Mouse (Mus musculus): ENCODE data around the gene Aurkaip1.

Aurkaip1 gene

GRCm38 (mm10) chr4:155829866-155830265 is 1.2 kb upstream of the Aurkaip1 start:
- no peak for DNase-seq (ENCODE audit: low read depth, low spot score)

GRCm38 (mm10) chr4:155830596-155830995 is 476 bp upstream of the Aurkaip1 start:
- DNase-seq (ENCODE audit: low read depth, low spot score): no peak

- DNase-seq (ENCODE audit: low read depth, low spot score): no peak
Observed at GRCm38 (mm10) chr4:155831831-155832230, 759 bp downstream of the Aurkaip1 start.

- no peak for DNase-seq (ENCODE audit: low read depth, low spot score)
Observed at GRCm38 (mm10) chr4:155832321-155832720, 1.2 kb downstream of the Aurkaip1 start.

- DNase-seq (ENCODE audit: low read depth, low spot score): no peak
Observed at GRCm38 (mm10) chr4:155833234-155833633, 2.2 kb downstream of the Aurkaip1 start.

GRCm38 (mm10) chr4:155833836-155834235 is 2.8 kb downstream of the Aurkaip1 start:
- peak; percentile 85 for DNase-seq (ENCODE audit: low read depth, low spot score)

GRCm38 (mm10) chr4:155837404-155838010 is 6.4 kb downstream of the Aurkaip1 start:
- no peak for DNase-seq (ENCODE audit: low read depth, low spot score)

- DNase-seq (ENCODE audit: low read depth, low spot score): no peak
Observed at GRCm38 (mm10) chr4:155838187-155839153, 7.4 kb downstream of the Aurkaip1 start.

- DNase-seq (ENCODE audit: low read depth, low spot score): peak; percentile 77
Observed at GRCm38 (mm10) chr4:155839483-155839910, 8.4 kb downstream of the Aurkaip1 start, which contains the start of gene Mxra8. Gene Mxra8, plus strand, starts transcription at chr4:155839680.

GRCm38 (mm10) chr4:155840076-155841002 is 9.3 kb downstream of the Aurkaip1 start:
- no peak for DNase-seq (ENCODE audit: low read depth, low spot score)

- DNase-seq (ENCODE audit: low read depth, low spot score): peak; percentile 93
Observed at GRCm38 (mm10) chr4:155841003-155841454, 10.0 kb downstream of the Aurkaip1 start.

GRCm38 (mm10) chr4:155841651-155842270 is 10.7 kb downstream of the Aurkaip1 start:
- peak; percentile 57 for DNase-seq (ENCODE audit: low read depth, low spot score)

- DNase-seq (ENCODE audit: low read depth, low spot score): no peak
Observed at GRCm38 (mm10) chr4:155843231-155843630, 12.2 kb downstream of the Aurkaip1 start.

- peak; percentile 92 for DNase-seq (ENCODE audit: low read depth, low spot score)
Observed at GRCm38 (mm10) chr4:155846871-155847578, 16.0 kb downstream of the Aurkaip1 start, which contains the start of gene Dvl1. Gene Dvl1, plus strand, starts transcription at chr4:155847402.

- DNase-seq (ENCODE audit: low read depth, low spot score): peak; percentile 46
Observed at GRCm38 (mm10) chr4:155847591-155848352, 16.7 kb downstream of the Aurkaip1 start.

GRCm38 (mm10) chr4:155848434-155849095 is 17.5 kb downstream of the Aurkaip1 start:
- DNase-seq (ENCODE audit: low read depth, low spot score): peak; percentile 31

GRCm38 (mm10) chr4:155849391-155849790 is 18.3 kb downstream of the Aurkaip1 start:
- DNase-seq (ENCODE audit: low read depth, low spot score): no peak

GRCm38 (mm10) chr4:155849792-155850451 is 18.9 kb downstream of the Aurkaip1 start:
- DNase-seq (ENCODE audit: low read depth, low spot score): no peak
